Mouse (Mus musculus): ENCODE data around the gene Pqlc3.

DNA sequence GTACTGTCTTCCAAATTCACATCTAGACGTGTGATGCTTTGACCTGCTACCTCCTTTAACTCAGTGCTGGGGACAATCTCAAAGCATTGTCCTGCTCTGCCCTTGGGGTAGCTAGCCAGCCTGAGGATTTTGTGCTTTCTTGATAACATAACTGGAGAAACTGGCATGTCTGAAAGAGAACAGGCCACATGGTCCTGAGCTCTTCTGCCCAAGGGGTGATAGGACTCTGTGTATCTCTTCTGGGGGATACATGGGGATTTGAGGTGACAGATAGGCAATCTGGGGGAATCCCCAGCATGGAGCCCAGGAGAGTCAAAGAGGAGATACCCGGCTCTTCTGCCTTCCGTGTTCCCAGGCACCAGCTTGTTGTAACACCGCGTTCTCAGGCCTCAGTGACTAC is 34.5 kb upstream of the Pqlc3 start:
- no peak for TF ChIP-seq POLR2A (IDR thresholded peaks at IDR 0.05; ENCODE audit: low read depth, low read length)
- TF ChIP-seq CTCF (conservative IDR thresholded peaks at IDR 0.05; ENCODE audit: insufficient read depth, insufficient read length, low read depth, low read length): no peak
